Mouse (Mus musculus) olfactory bulb, adult 2 months (tissue): ENCODE measurements around the gene Ccr1.

Experiments used
- CTCF ChIP-seq: fragments of 200-500 bp; IDR thresholded peaks from 2 replicates; pipeline ENCODE4 v1.5.1; 2012; ENCODE audit warnings: low read depth, mild to moderate bottlenecking, low read length, moderate library complexity; ENCODE audit not compliant: insufficient read depth
- POLR2A ChIP-seq: fragments of 200-500 bp; IDR thresholded peaks from 2 replicates; pipeline ENCODE4 v1.6.1; 2012; ENCODE audit warnings: mild to moderate bottlenecking, low read depth, low read length, moderate library complexity; ENCODE audit not compliant: insufficient read depth

DNA sequence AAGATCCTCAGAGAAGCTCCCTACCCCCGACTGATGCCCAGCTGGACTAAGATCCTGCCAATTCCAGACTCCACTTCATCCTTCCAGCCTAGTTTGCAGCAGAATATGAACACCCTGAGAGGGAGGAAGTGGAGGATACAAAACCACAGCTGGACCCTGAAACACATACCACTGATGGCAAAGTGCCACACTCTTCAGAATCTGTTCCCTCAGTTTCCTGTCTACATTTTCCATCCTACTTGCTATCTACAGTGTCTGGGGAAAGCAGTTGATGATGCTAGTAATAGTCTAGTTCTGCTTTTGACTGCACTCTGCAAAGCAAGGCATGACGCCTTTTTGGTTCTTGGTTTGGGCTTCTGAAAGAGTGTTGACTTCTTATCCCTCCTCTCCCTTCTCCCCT lies 27.2 kb downstream of the Ccr1 start:
- no peak for TF ChIP-seq POLR2A
- no peak for TF ChIP-seq CTCF
